Mouse (Mus musculus) olfactory bulb, adult 2 months (tissue): ENCODE data around the gene Sqstm1.

Experiments
- CTCF ChIP-seq: fragments of 200-500 bp; IDR thresholded peaks from 2 replicates; pipeline ENCODE4 v1.5.1; 2012; ENCODE audit warnings: low read depth, mild to moderate bottlenecking, low read length, moderate library complexity; ENCODE audit not compliant: insufficient read depth
- POLR2A ChIP-seq: fragments of 200-500 bp; IDR thresholded peaks from 2 replicates; pipeline ENCODE4 v1.6.1; 2012; ENCODE audit warnings: mild to moderate bottlenecking, low read depth, low read length, moderate library complexity; ENCODE audit not compliant: insufficient read depth

DNA sequence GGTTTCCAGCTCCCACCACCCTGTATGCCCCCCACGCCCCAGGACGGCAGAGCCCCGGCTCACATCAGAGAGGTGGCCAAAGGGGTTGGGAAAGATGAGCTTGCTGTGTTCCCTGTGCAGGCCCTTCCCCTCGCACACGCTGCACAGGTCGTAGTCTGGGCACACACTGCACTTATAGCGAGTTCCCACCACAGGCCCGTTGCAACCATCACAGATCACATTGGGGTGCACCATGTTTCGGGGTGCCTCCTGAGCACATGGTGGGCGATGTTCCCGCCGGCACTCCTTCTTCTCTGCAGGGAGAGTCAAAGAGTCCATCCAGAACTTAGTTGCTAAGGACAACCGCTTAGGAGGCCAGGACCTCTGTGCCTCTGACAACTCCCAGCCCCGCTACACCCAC lies 3.3 kb downstream of the Sqstm1 start:
- no peak for TF ChIP-seq CTCF
- no peak for TF ChIP-seq POLR2A
